Mouse (Mus musculus) heart, embryonic 13.5 days (tissue): ENCODE measurements at regions not wholly inside any gene's neighbourhood (a gene's known extent, or its start where the extent isn't known, plus 50 kb on each side); places are given as distances from the start of the nearest gene placed in this dataset.
A peak's percentile ranks its signal among the peaks of the same experiment; 100 is the strongest.

Source experiments
- ATAC-seq: fragments of 200-750 bp; cut with Nextera tagmentation; 2 replicates; pipeline ENCODE4 v1.8.0; 2017; ENCODE audit warnings: moderate TSS enrichment; ENCODE audit not compliant: insufficient number of reproducible peaks, low FRiP score, low TSS enrichment; ENCODE audit errors: extremely low read depth
- H3K27ac ChIP-seq: fragments of 300-500 bp; sonication (generic); replicated peaks from 2 replicates; pipeline ENCODE4 v1.5.1; 2015; ENCODE audit warnings: moderate library complexity, mild to moderate bottlenecking, inconsistent platforms
- H3K27me3 ChIP-seq: fragments of 300-500 bp; sonication (generic); replicated peaks from 2 replicates; pipeline ENCODE4 v1.6.1; 2015; ENCODE audit warnings: mild to moderate bottlenecking, inconsistent platforms
- H3K36me3 ChIP-seq: fragments of 300-500 bp; sonication (generic); 2 replicates; pipeline ENCODE4 v1.6.1; 2015; ENCODE audit warnings: mild to moderate bottlenecking, inconsistent platforms
- H3K4me1 ChIP-seq: fragments of 300-500 bp; sonication (generic); 2 replicates; pipeline ENCODE4 v1.6.1; 2015; ENCODE audit warnings: inconsistent platforms
- H3K4me2 ChIP-seq: fragments of 300-500 bp; sonication (generic); 2 replicates; pipeline ENCODE4 v1.6.1; 2015; ENCODE audit warnings: inconsistent platforms, mild to moderate bottlenecking, moderate library complexity
- H3K4me3 ChIP-seq: fragments of 300-500 bp; sonication (generic); 2 replicates; pipeline ENCODE4 v1.5.1; 2015; ENCODE audit warnings: moderate library complexity, mild to moderate bottlenecking, inconsistent platforms
- H3K9ac ChIP-seq: fragments of 300-500 bp; sonication (generic); 2 replicates; pipeline ENCODE4 v1.6.1; 2015; ENCODE audit warnings: inconsistent platforms, mild to moderate bottlenecking, moderate library complexity
- H3K9me3 ChIP-seq: fragments of 300-500 bp; sonication (generic); 2 replicates; pipeline ENCODE4 v1.6.1; 2016; ENCODE audit warnings: inconsistent platforms
- WGBS: fragments of 180-500 bp; shearing (Covaris S2); methylation state at CpG from one replicate; pipeline ENCODE4 v1.1.7; 2015; ENCODE audit warnings: mixed read lengths; 5-methylcytosine and 5-hydroxymethylcytosine counted together

GRCm38 (mm10) chr2:84549626-84550025 lies 73.1 kb upstream of the Tfpi start:
- WGBS: 38% methylated on average over 3 of the region's 3 CpGs
- Histone ChIP-seq H3K9ac (no peak overlapping the region), H3K9me3 (no peaks in the 10 kb centered on the region), H3K4me2 (no peak overlapping the region), H3K27me3 (no peaks in the 10 kb centered on the region), H3K4me3 (no peak overlapping the region), H3K27ac (no peak overlapping the region), H3K4me1 (peaks cover 13% of the 10 kb centered on the region), H3K36me3 (no peaks in the 10 kb centered on the region)
- no peak for ATAC-seq

GRCm38 (mm10) chr2:84548625-84549024 lies 72.0 kb upstream of the Tfpi start:
- H3K4me1 ChIP-seq: peaks cover 16% of the 10 kb centered on the region
- ATAC-seq: no peak
- no peak overlapping the region for H3K27ac ChIP-seq
- no peak overlapping the region for H3K4me2 ChIP-seq
- H3K36me3 ChIP-seq: no peaks in the 10 kb centered on the region
- H3K9ac ChIP-seq: no peak overlapping the region
- whole genome bisulfite sequencing: 71% methylated on average over 7 of the region's 7 CpGs
- no peaks in the 10 kb centered on the region for H3K27me3 ChIP-seq
- no peak overlapping the region for H3K4me3 ChIP-seq
- H3K9me3 ChIP-seq: no peaks in the 10 kb centered on the region

GRCm38 (mm10) chr2:84545676-84546075 lies 69.1 kb upstream of the Tfpi start:
- Histone ChIP-seq H3K9me3 (no peaks in the 10 kb centered on the region), H3K36me3 (no peaks in the 10 kb centered on the region), H3K4me3 (no peak overlapping the region), H3K9ac (no peak overlapping the region), H3K27me3 (no peaks in the 10 kb centered on the region), H3K27ac (no peak overlapping the region), H3K4me2 (no peak overlapping the region), H3K4me1 (peaks cover 16% of the 10 kb centered on the region)
- WGBS: 57% methylated on average over 3 of the region's 3 CpGs
- no peak for ATAC-seq

GRCm38 (mm10) chr2:84544739-84545138 lies 68.2 kb upstream of the Tfpi start:
- ATAC-seq: no peak
- Histone ChIP-seq H3K4me2 (no peak overlapping the region), H3K9me3 (no peaks in the 10 kb centered on the region), H3K4me3 (no peak overlapping the region), H3K9ac (no peak overlapping the region), H3K27ac (0 out of 2 replicates have a peak overlapping the region, but pooled peaks have one; percentile 2), H3K36me3 (no peaks in the 10 kb centered on the region), H3K4me1 (peaks cover 16% of the 10 kb centered on the region), H3K27me3 (no peaks in the 10 kb centered on the region)
- WGBS: 49% methylated on average over 4 of the region's 4 CpGs

- ATAC-seq: no peak
- Histone ChIP-seq H3K4me3 (no peak overlapping the region), H3K9me3 (no peaks in the 10 kb centered on the region), H3K4me1 (peaks cover 16% of the 10 kb centered on the region), H3K36me3 (no peaks in the 10 kb centered on the region), H3K27me3 (no peaks in the 10 kb centered on the region), H3K4me2 (no peak overlapping the region), H3K9ac (no peak overlapping the region), H3K27ac (no peak overlapping the region)
- WGBS: 70% methylated on average over 4 of the region's 4 CpGs
These were observed 67.6 kb upstream of the Tfpi start for GRCm38 (mm10) chr2:84544146-84544545.

- H3K27ac ChIP-seq: no peak overlapping the region
- H3K9ac ChIP-seq: no peak overlapping the region
- no peaks in the 10 kb centered on the region for H3K27me3 ChIP-seq
- H3K4me3 ChIP-seq: no peak overlapping the region
- no peak for ATAC-seq
- H3K36me3 ChIP-seq: no peaks in the 10 kb centered on the region
- 61% methylated on average over 5 of the region's 5 CpGs for WGBS
- no peaks in the 10 kb centered on the region for H3K9me3 ChIP-seq
- no peak overlapping the region for H3K4me2 ChIP-seq
- peaks cover 16% of the 10 kb centered on the region for H3K4me1 ChIP-seq
These were observed 64.9 kb upstream of the Tfpi start for GRCm38 (mm10) chr2:84541440-84541839.

- no peaks in the 10 kb centered on the region for H3K4me1 ChIP-seq
- H3K27ac ChIP-seq: no peak overlapping the region
- H3K4me3 ChIP-seq: no peak overlapping the region
- no peaks in the 10 kb centered on the region for H3K27me3 ChIP-seq
- H3K9ac ChIP-seq: no peak overlapping the region
- 67% methylated on average over 2 of the region's 2 CpGs for WGBS
- H3K36me3 ChIP-seq: no peaks in the 10 kb centered on the region
- no peaks in the 10 kb centered on the region for H3K9me3 ChIP-seq
- H3K4me2 ChIP-seq: no peak overlapping the region
- no peak for ATAC-seq
These were observed 62.5 kb upstream of the Tfpi start for GRCm38 (mm10) chr2:84539096-84539495.

- WGBS: 60% methylated on average over 4 of the region's 4 CpGs
- ATAC-seq: no peak
- H3K36me3 ChIP-seq: no peaks in the 10 kb centered on the region
- no peak overlapping the region for H3K9ac ChIP-seq
- no peaks in the 10 kb centered on the region for H3K4me1 ChIP-seq
- H3K9me3 ChIP-seq: no peaks in the 10 kb centered on the region
- no peak overlapping the region for H3K4me2 ChIP-seq
- H3K27ac ChIP-seq: no peak overlapping the region
- no peaks in the 10 kb centered on the region for H3K27me3 ChIP-seq
- H3K4me3 ChIP-seq: no peak overlapping the region
These were observed 61.4 kb upstream of the Tfpi start for GRCm38 (mm10) chr2:84537957-84538356.

GRCm38 (mm10) chr2:84531215-84531614 lies 54.6 kb upstream of the Tfpi start:
- H3K36me3 ChIP-seq: no peaks in the 10 kb centered on the region
- 0 out of 2 replicates have a peak, but pooled peaks cover 3% of the 10 kb centered on the region for H3K4me1 ChIP-seq
- WGBS: 76% methylated on average over 3 of the region's 3 CpGs
- H3K27ac ChIP-seq: no peak overlapping the region
- no peak overlapping the region for H3K4me2 ChIP-seq
- H3K9ac ChIP-seq: no peak overlapping the region
- H3K4me3 ChIP-seq: no peak overlapping the region
- H3K9me3 ChIP-seq: no peaks in the 10 kb centered on the region
- no peaks in the 10 kb centered on the region for H3K27me3 ChIP-seq
- no peak for ATAC-seq

GRCm38 (mm10) chr2:84528847-84529775 lies 52.5 kb upstream of the Tfpi start:
- Histone ChIP-seq H3K9me3 (no peaks in the 10 kb centered on the region), H3K4me3 (no peak overlapping the region), H3K27ac (no peak overlapping the region), H3K9ac (no peak overlapping the region), H3K4me2 (no peak overlapping the region), H3K36me3 (no peaks in the 10 kb centered on the region), H3K27me3 (no peaks in the 10 kb centered on the region), H3K4me1 (peaks cover 10% of the 10 kb centered on the region)
- 55% methylated on average over 6 of the region's 6 CpGs for WGBS
- ATAC-seq: no peak
